Mouse (Mus musculus) CD8-positive naive resting alpha-beta T cell, adult 57 days (primary cell): Measurements from ENCODE around the gene Lgals9. TPM values are rescaled to one million over a fixed set of nuclear protein-coding genes. Genes with fewer than 3 reads are reported as not detected.

Source experiments
- total RNA-seq: library from RNA; stranded (reverse); gene quantifications from one replicate; pipeline ENCODE4 v1.2.4, GENCODE M21; 2023

The Lgals9 gene
- total RNA-seq = 118 TPM

DNA sequence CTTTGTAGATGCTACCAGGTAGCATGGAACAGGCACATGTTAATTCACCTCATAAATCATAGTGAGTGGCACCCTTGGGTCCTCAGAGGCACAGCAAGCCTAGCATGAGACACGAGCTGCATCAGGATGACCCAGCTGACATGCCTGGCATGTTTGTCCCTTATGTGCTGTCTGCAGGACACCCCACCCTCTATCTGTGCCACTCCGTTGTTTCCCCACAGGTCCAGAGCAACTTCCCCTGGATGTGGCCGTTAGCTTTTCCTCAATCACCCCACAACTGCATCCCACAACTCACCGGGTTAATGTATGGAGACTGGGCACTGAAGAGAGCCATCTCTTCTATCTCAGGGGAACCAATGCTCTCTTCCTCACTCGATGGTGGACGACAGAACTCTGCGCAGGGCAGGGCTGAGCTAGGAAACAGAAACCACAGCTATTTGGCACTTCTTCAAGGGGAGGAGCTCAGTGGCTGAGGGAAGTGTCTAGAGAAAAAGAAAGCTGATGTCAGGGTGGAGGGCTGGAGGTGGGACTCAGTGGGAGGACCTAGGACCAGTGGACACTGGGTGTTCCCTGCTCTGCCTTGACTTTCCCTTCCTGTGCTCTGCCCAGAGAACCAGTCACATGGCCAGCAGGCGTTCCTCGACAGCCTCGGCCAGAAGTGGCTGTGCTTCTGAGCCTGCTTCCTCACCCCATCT, at the start of gene Lgals9:
Gene Lgals9 (minus strand): TSS at position 464 of the 695 bp plus-strand sequence.

DNA sequence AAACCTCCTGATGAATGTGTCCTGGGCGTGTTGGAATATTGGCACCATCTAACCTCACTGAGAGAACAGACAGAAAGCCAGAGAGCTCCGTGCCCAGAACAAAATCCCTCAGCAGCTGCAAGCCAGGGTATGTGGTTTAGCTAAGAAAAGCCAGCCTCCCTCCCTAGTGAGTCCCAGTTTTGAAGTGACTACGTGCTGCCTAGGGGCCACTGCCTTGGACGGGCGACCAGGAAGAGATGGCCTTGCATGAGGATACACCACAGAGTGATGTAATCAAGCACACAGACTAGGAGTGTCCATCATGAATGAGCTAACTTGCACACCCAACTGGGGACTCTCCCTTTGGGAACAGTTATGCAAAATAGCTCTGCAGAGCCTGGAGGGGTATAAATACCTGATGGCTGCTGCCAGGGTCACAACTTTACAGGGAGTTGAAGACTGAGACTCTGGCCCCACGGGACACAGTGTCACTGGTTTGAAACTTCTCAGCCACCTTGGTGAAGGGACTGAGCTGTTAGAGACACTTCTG, 64.3 kb downstream of the Lgals9 start, which contains the start of gene Nos2:
Gene Nos2 (plus strand): TSS at position 377 of the 529 bp plus-strand sequence.

Other genes with a start within 250 kb of the Lgals9 start
- 27.5 TPM for gene Ccnq, start 233.2 kb downstream of the Lgals9 start, total RNA-seq
- gene Lyrm9, start 158.4 kb downstream of the Lgals9 start, total RNA-seq = 3.1 TPM
- gene Nos2, start 64.2 kb downstream of the Lgals9 start, total RNA-seq = not detected
- 10.6 TPM for gene Ksr1, start 161.5 kb upstream of the Lgals9 start, total RNA-seq